Mouse (Mus musculus) macrophage (primary cell): Measurements from ENCODE around the gene Prkca. TPM values are rescaled to one million over a fixed set of nuclear protein-coding genes. Genes with fewer than 3 reads are reported as not detected.

Experiments used
- H3K27ac ChIP-seq: fragments of 350-480 bp; formaldehyde crosslinking; 2 replicates; pipeline ENCODE4 v1.9.0; 2021
- H3K36me3 ChIP-seq: fragments of 350-480 bp; formaldehyde crosslinking; 2 replicates; pipeline ENCODE4 v1.9.0; 2021; ENCODE audit errors: inconsistent target
- H3K4me3 ChIP-seq: fragments of 350-480 bp; formaldehyde crosslinking; 2 replicates; pipeline ENCODE4 v1.9.0; 2021; ENCODE audit errors: inconsistent target
- H3K79me2 ChIP-seq: fragments of 350-480 bp; formaldehyde crosslinking; 2 replicates; pipeline ENCODE4 v1.9.0; 2021; ENCODE audit errors: inconsistent target
- WGBS: methylation state at CpG from one replicate; pipeline ENCODE4 v1.1.7; 2026; ENCODE audit warnings: inconsistent platforms; ENCODE audit not compliant: missing documents; 5-methylcytosine and 5-hydroxymethylcytosine counted together
- polyA plus RNA-seq: library from polyadenylated mRNA; stranded (reverse); fragments of 250-400 nt; gene quantifications from 3 replicates; pipeline ENCODE4 v1.2.4, GENCODE M21; 2018; ENCODE audit warnings: inconsistent platforms

Prkca gene
- polyA plus RNA-seq, 1 experiment from 2014 or later = 1.8 TPM

GRCm38 (mm10) chr11:108235081-108235703 is 108.5 kb downstream of the Prkca start:
- H3K27ac ChIP-seq = no peak overlapping the region

GRCm38 (mm10) chr11:108233015-108233414 is 110.7 kb downstream of the Prkca start:
- WGBS = 75% methylated on average over 5 of the region's 5 CpGs
- Histone ChIP-seq H3K27ac (no peak overlapping the region), H3K4me3 (no peak overlapping the region), H3K79me2 (no peaks in the 10 kb centered on the region), H3K36me3 (no peaks in the 10 kb centered on the region)

More at GRCm38 (mm10) chr11:108235081-108235703, 108.5 kb downstream of the Prkca start:
- Histone ChIP-seq H3K79me2 (no peaks in the 10 kb centered on the region), H3K36me3 (no peaks in the 10 kb centered on the region), H3K4me3 (no peak overlapping the region)
- WGBS = 14% methylated on average over 5 of the region's 5 CpGs

- Histone ChIP-seq H3K36me3 (no peaks in the 10 kb centered on the region), H3K79me2 (no peaks in the 10 kb centered on the region), H3K27ac (no peak overlapping the region), H3K4me3 (no peak overlapping the region)
- WGBS = 88% methylated on average over 4 of the region's 4 CpGs
Observed at GRCm38 (mm10) chr11:108230101-108230500, 113.6 kb downstream of the Prkca start.

- no peak overlapping the region for H3K27ac ChIP-seq
- no peaks in the 10 kb centered on the region for H3K36me3 ChIP-seq
- 90% methylated on average over 8 of the region's 8 CpGs for WGBS
Observed at GRCm38 (mm10) chr11:108229176-108229946, 114.4 kb downstream of the Prkca start.

GRCm38 (mm10) chr11:108228497-108228896 is 115.2 kb downstream of the Prkca start:
- 98% methylated on average over 4 of the region's 4 CpGs for WGBS
- Histone ChIP-seq H3K36me3 (no peaks in the 10 kb centered on the region), H3K4me3 (no peak overlapping the region), H3K27ac (no peak overlapping the region), H3K79me2 (no peaks in the 10 kb centered on the region)

More at GRCm38 (mm10) chr11:108229176-108229946, 114.4 kb downstream of the Prkca start:
- no peaks in the 10 kb centered on the region for H3K79me2 ChIP-seq
- H3K4me3 ChIP-seq = no peak overlapping the region

GRCm38 (mm10) chr11:108226248-108226647 is 117.5 kb downstream of the Prkca start:
- WGBS = 91% methylated on average over 5 of the region's 5 CpGs
- Histone ChIP-seq H3K27ac (no peak overlapping the region), H3K36me3 (no peaks in the 10 kb centered on the region), H3K4me3 (no peak overlapping the region), H3K79me2 (no peaks in the 10 kb centered on the region)

GRCm38 (mm10) chr11:108224233-108224973 is 119.3 kb downstream of the Prkca start:
- H3K36me3 ChIP-seq = no peaks in the 10 kb centered on the region

GRCm38 (mm10) chr11:108223613-108224232 is 120.0 kb downstream of the Prkca start:
- 29% methylated on average over 13 of the region's 13 CpGs for WGBS
- H3K36me3 ChIP-seq = no peaks in the 10 kb centered on the region
- no peak overlapping the region for H3K4me3 ChIP-seq
- no peaks in the 10 kb centered on the region for H3K79me2 ChIP-seq
- H3K27ac ChIP-seq = no peak overlapping the region

More at GRCm38 (mm10) chr11:108224233-108224973, 119.3 kb downstream of the Prkca start:
- Histone ChIP-seq H3K79me2 (no peaks in the 10 kb centered on the region), H3K4me3 (no peak overlapping the region), H3K27ac (no peak overlapping the region)
- 67% methylated on average over 11 of the region's 11 CpGs for WGBS

- H3K27ac ChIP-seq = peak overlapping the region; percentile 61
- no peaks in the 10 kb centered on the region for H3K79me2 ChIP-seq
- no peaks in the 10 kb centered on the region for H3K36me3 ChIP-seq
- no peak overlapping the region for H3K4me3 ChIP-seq
- WGBS = 5% methylated on average over 6 of the region's 6 CpGs
Observed at GRCm38 (mm10) chr11:108223154-108223553, 120.6 kb downstream of the Prkca start.

GRCm38 (mm10) chr11:108222616-108223015 is 121.1 kb downstream of the Prkca start:
- 3% methylated on average over 8 of the region's 8 CpGs for WGBS
- no peak overlapping the region for H3K4me3 ChIP-seq
- peak overlapping the region; percentile 61 for H3K27ac ChIP-seq
- no peaks in the 10 kb centered on the region for H3K79me2 ChIP-seq
- no peaks in the 10 kb centered on the region for H3K36me3 ChIP-seq

- no peaks in the 10 kb centered on the region for H3K36me3 ChIP-seq
- H3K79me2 ChIP-seq = no peaks in the 10 kb centered on the region
- no peak overlapping the region for H3K27ac ChIP-seq
- H3K4me3 ChIP-seq = no peak overlapping the region
- 70% methylated on average over 3 of the region's 3 CpGs for WGBS
Observed at GRCm38 (mm10) chr11:108222026-108222425, 121.7 kb downstream of the Prkca start.

- no peaks in the 10 kb centered on the region for H3K79me2 ChIP-seq
- 90% methylated on average over 13 of the region's 13 CpGs for WGBS
- no peak overlapping the region for H3K27ac ChIP-seq
- H3K4me3 ChIP-seq = no peak overlapping the region
- H3K36me3 ChIP-seq = no peaks in the 10 kb centered on the region
Observed at GRCm38 (mm10) chr11:108221124-108221835, 122.4 kb downstream of the Prkca start.

GRCm38 (mm10) chr11:108220605-108221004 is 123.1 kb downstream of the Prkca start:
- 93% methylated on average over 5 of the region's 5 CpGs for WGBS
- H3K79me2 ChIP-seq = no peaks in the 10 kb centered on the region
- no peak overlapping the region for H3K27ac ChIP-seq
- H3K36me3 ChIP-seq = no peaks in the 10 kb centered on the region
- H3K4me3 ChIP-seq = no peak overlapping the region

GRCm38 (mm10) chr11:108217043-108217442 is 126.7 kb downstream of the Prkca start:
- no peaks in the 10 kb centered on the region for H3K79me2 ChIP-seq
- no peak overlapping the region for H3K27ac ChIP-seq
- H3K4me3 ChIP-seq = no peak overlapping the region
- 97% methylated on average over 8 of the region's 8 CpGs for WGBS
- no peaks in the 10 kb centered on the region for H3K36me3 ChIP-seq
